Mouse (Mus musculus): Measurements from ENCODE around the gene D330045A20Rik. TPM values are rescaled to one million over a fixed set of nuclear protein-coding genes. Genes with fewer than 3 reads are reported as not detected.

The D330045A20Rik gene
- polyA plus RNA-seq, 1 experiment from 2014 or later = 3.9 TPM

- Histone ChIP-seq H3K27me3 (replicated peaks; ENCODE audit: control insufficient read depth, insufficient read depth, low read length) (no peaks in the 10 kb centered on the region), H3K9me3 (ENCODE audit: control insufficient read depth) (no peaks in the 10 kb centered on the region), H3K9ac (ENCODE audit: low read depth, low read length) (no peak overlapping the region), H3K36me3 (ENCODE audit: control insufficient read depth, insufficient read depth) (no peaks in the 10 kb centered on the region), H3K4me2 (replicated peaks; ENCODE audit: low read depth) (no peak overlapping the region), H3K27ac (ENCODE audit: low read depth, low read length) (no peak overlapping the region), H3K4me1 (replicated peaks; ENCODE audit: control insufficient read depth, insufficient read depth, low read length) (no peaks in the 10 kb centered on the region), H3K4me3 (ENCODE audit: low read depth, low read length) (no peak overlapping the region)
- TF ChIP-seq CTCF (IDR thresholded peaks at IDR 0.05; ENCODE audit: low read depth) = no peak
- ATAC-seq = peak; percentile 51; the same call in 1 of the 2 replicates
- WGBS = 55% methylated on average over 6 of the region's 6 CpGs
These were observed 116.2 kb downstream of the D330045A20Rik start for GRCm38 (mm10) chrX:139596404-139596803.

Other genes starting within 250 kb of the D330045A20Rik start
- gene Trap1a, start 146.7 kb upstream of the D330045A20Rik start, polyA plus RNA-seq (2015; fragmentation: Nextera tagmentation; extraction: Ambion mirVana) = not detected in 2 replicates
- gene Rnf128, start 82.9 kb downstream of the D330045A20Rik start, polyA plus RNA-seq (2015; fragmentation: Nextera tagmentation; extraction: Ambion mirVana) = 273 and 282 TPM in 2 replicates
- 2.9 TPM in 2 replicates for gene Tbc1d8b, start 204.6 kb downstream of the D330045A20Rik start, polyA plus RNA-seq (2015; fragmentation: Nextera tagmentation; extraction: Ambion mirVana)
- gene Gm15013, start 234.1 kb downstream of the D330045A20Rik start, polyA plus RNA-seq (2015; fragmentation: Nextera tagmentation; extraction: Ambion mirVana) = 0.17 and 0.39 TPM in 2 replicates

Measured in intestine, postnatal 0 days (tissue).